Mouse (Mus musculus) spleen, embryonic (tissue): ENCODE data around the gene Invs.

ENCODE experiments used
- CTCF ChIA-PET: fragments of 350-600 bp; sonication (Branson Sonifier 250); formaldehyde crosslinking; loops from one replicate; lab custom pipeline; 2022; lab: Charles Lee

The Invs gene

GRCm38 (mm10) chr4:48279498-48280134 lies at the start of gene Invs, which contains the start of gene Erp44:
Invs (plus strand) TSS chr4:48279760.
Erp44 (minus strand) TSS chr4:48279558.
- CTCF ChIA-PET: interaction anchor here (0.7 kb wide), 1 partner anchor 296 kb away, joined by 3 read pairs; no protein-coding TSS in a partner anchor

GRCm38 (mm10) chr4:48236721-48237120 lies 42.8 kb upstream of the Invs start:
- CTCF ChIA-PET: no interaction called here

- CTCF ChIA-PET: interaction anchor here (0.6 kb wide), 1 partner anchor 153 kb away, joined by 3 read pairs; no protein-coding TSS in a partner anchor
Observed at GRCm38 (mm10) chr4:48239046-48239445, 40.5 kb upstream of the Invs start.

GRCm38 (mm10) chr4:48242482-48242881 lies 37.1 kb upstream of the Invs start:
- CTCF ChIA-PET: no interaction called here

GRCm38 (mm10) chr4:48243737-48244136 lies 35.8 kb upstream of the Invs start:
- CTCF ChIA-PET: no interaction called here

GRCm38 (mm10) chr4:48244280-48244679 lies 35.3 kb upstream of the Invs start:
- CTCF ChIA-PET: interaction anchor here (0.5 kb wide), 1 partner anchor 9 kb away, joined by 3 read pairs; no protein-coding TSS in a partner anchor

GRCm38 (mm10) chr4:48253266-48253665 lies 26.3 kb upstream of the Invs start:
- CTCF ChIA-PET: no interaction called here

GRCm38 (mm10) chr4:48258045-48258444 lies 21.5 kb upstream of the Invs start:
- CTCF ChIA-PET: no interaction called here

- CTCF ChIA-PET: no interaction called here
Observed at GRCm38 (mm10) chr4:48267683-48268082, 11.9 kb upstream of the Invs start.

- CTCF ChIA-PET: no interaction called here
Observed at GRCm38 (mm10) chr4:48268127-48268526, 11.4 kb upstream of the Invs start.

- CTCF ChIA-PET: no interaction called here
Observed at GRCm38 (mm10) chr4:48270532-48270931, 9.0 kb upstream of the Invs start.

- CTCF ChIA-PET: no interaction called here
Observed at GRCm38 (mm10) chr4:48271838-48272237, 7.7 kb upstream of the Invs start.

- CTCF ChIA-PET: no interaction called here
Observed at GRCm38 (mm10) chr4:48273119-48273829, 6.3 kb upstream of the Invs start.

GRCm38 (mm10) chr4:48275736-48276135 lies 3.8 kb upstream of the Invs start:
- CTCF ChIA-PET: no interaction called here

GRCm38 (mm10) chr4:48277011-48277410 lies 2.5 kb upstream of the Invs start:
- CTCF ChIA-PET: no interaction called here

- CTCF ChIA-PET: no interaction called here
Observed at GRCm38 (mm10) chr4:48278757-48279497, 633 bp upstream of the Invs start.

GRCm38 (mm10) chr4:48281121-48281520 lies 1.6 kb downstream of the Invs start:
- CTCF ChIA-PET: interaction anchor here (0.5 kb wide), 1 partner anchor 191 kb away, joined by 3 read pairs; no protein-coding TSS in a partner anchor

- CTCF ChIA-PET: no interaction called here
Observed at GRCm38 (mm10) chr4:48287086-48287757, 7.7 kb downstream of the Invs start.

GRCm38 (mm10) chr4:48314814-48315213 lies 35.3 kb downstream of the Invs start:
- CTCF ChIA-PET: no interaction called here

- CTCF ChIA-PET: no interaction called here
Observed at GRCm38 (mm10) chr4:48316036-48316435, 36.5 kb downstream of the Invs start.

GRCm38 (mm10) chr4:48321276-48321675 lies 41.7 kb downstream of the Invs start:
- CTCF ChIA-PET: no interaction called here

- CTCF ChIA-PET: no interaction called here
Observed at GRCm38 (mm10) chr4:48322095-48322494, 42.5 kb downstream of the Invs start.
